Mouse (Mus musculus): ENCODE measurements around the gene Rbm3.
"Not testable (repeated sequence)": the region's sequence is repeated elsewhere in the genome, so short reads cannot be mapped to it uniquely, and the experiment has no call there.

The Rbm3 gene

GRCm38 (mm10) chrX:8131393-8131792, 14.3 kb downstream of the Rbm3 start:
- no peak for DNase-seq (ENCODE audit: low read depth, low spot score)

- DNase-seq (ENCODE audit: low read depth, low spot score), result peak; percentile 52
Observed at GRCm38 (mm10) chrX:8125235-8125634, 20.4 kb downstream of the Rbm3 start.

GRCm38 (mm10) chrX:8123821-8124470, 21.7 kb downstream of the Rbm3 start:
- DNase-seq (ENCODE audit: low read depth, low spot score), result no peak

GRCm38 (mm10) chrX:8117264-8117663, 28.4 kb downstream of the Rbm3 start:
- no peak for DNase-seq (ENCODE audit: low read depth, low spot score)

- peak; percentile 47 for DNase-seq (ENCODE audit: low read depth, low spot score)
Observed at GRCm38 (mm10) chrX:8115275-8115674, 30.4 kb downstream of the Rbm3 start.

GRCm38 (mm10) chrX:8105019-8105418, 40.7 kb downstream of the Rbm3 start:
- DNase-seq (ENCODE audit: low read depth, low spot score), result no peak

- DNase-seq (ENCODE audit: low read depth, low spot score), result peak; percentile 31
Observed at GRCm38 (mm10) chrX:8102213-8102668, 43.4 kb downstream of the Rbm3 start.

GRCm38 (mm10) chrX:8101017-8101416, 44.7 kb downstream of the Rbm3 start:
- DNase-seq (ENCODE audit: low read depth, low spot score), result no peak

- no peak for DNase-seq (ENCODE audit: low read depth, low spot score)
Observed at GRCm38 (mm10) chrX:8099435-8099834, 46.2 kb downstream of the Rbm3 start.

- peak; percentile 98 for DNase-seq (ENCODE audit: low read depth, low spot score)
Observed at GRCm38 (mm10) chrX:8096787-8097242, 48.9 kb downstream of the Rbm3 start.

- not testable (repeated sequence) for DNase-seq (ENCODE audit: low read depth, low spot score)
Observed at GRCm38 (mm10) chrX:8096068-8096786, 49.5 kb downstream of the Rbm3 start.

GRCm38 (mm10) chrX:8095546-8095945, 50.1 kb downstream of the Rbm3 start:
- no peak for DNase-seq (ENCODE audit: low read depth, low spot score)

GRCm38 (mm10) chrX:8090954-8091347, 54.7 kb downstream of the Rbm3 start:
- DNase-seq (ENCODE audit: low read depth, low spot score), result not testable (repeated sequence)

- no peak for DNase-seq (ENCODE audit: low read depth, low spot score)
Observed at GRCm38 (mm10) chrX:8090346-8090953, 55.2 kb downstream of the Rbm3 start, which contains the start of gene Was. Gene Was, minus strand, starts transcription at chrX:8090498.

- no peak for DNase-seq (ENCODE audit: low read depth, low spot score)
Observed at GRCm38 (mm10) chrX:8089746-8090145, 55.9 kb downstream of the Rbm3 start.
